Mouse (Mus musculus): ENCODE results near the gene Tax1bp1. TPM values are rescaled to one million over a fixed set of nuclear protein-coding genes. Genes with fewer than 3 reads are reported as not detected.

Tax1bp1 gene
- polyA plus RNA-seq, 1 experiment, result 179 TPM

DNA sequence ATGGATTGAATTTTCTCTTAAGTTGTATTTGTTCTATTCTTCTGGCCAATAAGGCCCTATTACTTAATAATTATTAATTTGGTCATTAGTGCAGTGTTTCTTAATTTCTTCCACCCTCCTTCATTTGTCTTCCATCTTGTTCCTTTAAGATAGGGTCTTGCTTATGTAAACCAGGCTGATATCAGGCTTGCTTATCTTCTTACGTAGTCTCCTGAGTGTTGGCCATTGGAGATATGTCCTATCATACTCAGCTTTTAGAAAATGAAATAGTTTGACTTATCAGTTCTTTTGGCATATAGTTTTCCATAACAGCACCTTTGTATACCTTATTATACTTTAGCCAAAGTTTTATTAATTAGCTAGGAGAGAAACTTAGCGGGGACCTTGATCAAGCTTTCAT lies 21.1 kb downstream of the Tax1bp1 start:
- Histone ChIP-seq H3K4me1 (ENCODE audit: control insufficient read depth, insufficient read depth, low read length) (no peaks in the 10 kb centered on the region; the same call in 1 of the 2 replicates), H3K4me3 (ENCODE audit: control insufficient read depth, low read depth, low read length) (no peak overlapping the region), H3K27me3 (ENCODE audit: control insufficient read depth, insufficient read depth, low read length) (no peaks in the 10 kb centered on the region), H3K36me3 (ENCODE audit: control insufficient read depth, insufficient read depth, low read length) (peaks cover 2% of the 10 kb centered on the region; the same call in 1 of the 2 replicates), H3K27ac (ENCODE audit: control insufficient read depth, insufficient read depth, low read depth, low read length) (no peak overlapping the region)
- no peak for TF ChIP-seq CTCF (IDR thresholded peaks at IDR 0.05; ENCODE audit: control insufficient read depth, insufficient read depth, insufficient replicate concordance, low read depth, low read length)
- TF ChIP-seq POLR2A (IDR thresholded peaks at IDR 0.05; ENCODE audit: control insufficient read depth, low read depth, low read length), result no peak

DNA sequence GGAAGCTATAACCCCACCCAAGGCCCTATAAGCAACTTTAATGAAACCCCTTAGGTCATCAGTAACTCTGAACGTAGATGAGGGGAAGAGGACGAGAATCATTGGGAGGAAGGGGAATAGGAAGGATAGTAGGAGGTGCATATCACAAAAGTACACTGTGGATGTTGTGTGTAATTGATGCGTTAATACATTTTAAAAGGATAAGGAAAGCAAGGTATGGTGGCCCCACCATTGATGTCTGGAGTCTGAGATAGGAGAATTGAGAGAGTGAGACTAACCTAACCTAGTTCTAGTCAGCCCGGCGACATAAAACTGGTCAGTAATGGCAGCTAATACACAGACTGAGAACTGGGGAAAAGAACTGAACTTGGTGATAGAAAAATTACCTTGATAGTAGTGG lies 39.3 kb downstream of the Tax1bp1 start:
- H3K4me1 ChIP-seq (ENCODE audit: control insufficient read depth, insufficient read depth, low read length), result no peaks in the 10 kb centered on the region
- 0 out of 2 replicates have a peak, but pooled peaks cover 1% of the 10 kb centered on the region for H3K36me3 ChIP-seq (ENCODE audit: control insufficient read depth, insufficient read depth, low read length)
- no peak overlapping the region for H3K27ac ChIP-seq (ENCODE audit: control insufficient read depth, insufficient read depth, low read depth, low read length)
- no peaks in the 10 kb centered on the region for H3K27me3 ChIP-seq (ENCODE audit: control insufficient read depth, insufficient read depth, low read length)
- H3K4me3 ChIP-seq (ENCODE audit: control insufficient read depth, low read depth, low read length), result no peak overlapping the region
- no peak for TF ChIP-seq POLR2A (IDR thresholded peaks at IDR 0.05; ENCODE audit: control insufficient read depth, low read depth, low read length)
- TF ChIP-seq CTCF (IDR thresholded peaks at IDR 0.05; ENCODE audit: control insufficient read depth, insufficient read depth, insufficient replicate concordance, low read depth, low read length), result no peak

DNA sequence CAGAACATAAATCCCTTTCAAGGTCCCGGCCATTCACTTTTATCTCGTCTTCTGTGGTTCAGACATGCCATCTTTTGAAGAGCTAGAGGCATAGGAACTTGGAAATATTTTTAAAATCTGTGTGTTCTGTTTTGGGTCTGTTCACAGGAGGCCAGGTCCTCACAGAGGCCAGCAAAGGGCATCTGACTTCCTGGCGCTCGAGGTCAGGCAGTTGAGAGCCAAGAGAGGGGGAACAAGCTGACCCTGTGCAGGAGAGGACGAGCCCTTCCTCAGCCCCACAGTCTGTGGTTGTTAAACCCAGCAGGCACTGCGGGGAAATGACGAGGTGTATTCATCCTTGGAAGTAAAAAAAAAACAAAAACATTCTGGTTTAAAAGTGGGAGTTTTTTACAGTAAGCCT lies 51.7 kb downstream of the Tax1bp1 start:
- H3K4me3 ChIP-seq (ENCODE audit: control insufficient read depth, low read depth, low read length), result no peak overlapping the region
- TF ChIP-seq CTCF (IDR thresholded peaks at IDR 0.05; ENCODE audit: control insufficient read depth, insufficient read depth, insufficient replicate concordance, low read depth, low read length) (no peak), POLR2A (IDR thresholded peaks at IDR 0.05; ENCODE audit: control insufficient read depth, low read depth, low read length) (no peak)
- peaks cover 1% of the 10 kb centered on the region; the same call in 1 of the 2 replicates for H3K36me3 ChIP-seq (ENCODE audit: control insufficient read depth, insufficient read depth, low read length)
- H3K27me3 ChIP-seq (ENCODE audit: control insufficient read depth, insufficient read depth, low read length), result no peaks in the 10 kb centered on the region
- no peak overlapping the region for H3K27ac ChIP-seq (ENCODE audit: control insufficient read depth, insufficient read depth, low read depth, low read length)
- H3K4me1 ChIP-seq (ENCODE audit: control insufficient read depth, insufficient read depth, low read length), result no peaks in the 10 kb centered on the region

DNA sequence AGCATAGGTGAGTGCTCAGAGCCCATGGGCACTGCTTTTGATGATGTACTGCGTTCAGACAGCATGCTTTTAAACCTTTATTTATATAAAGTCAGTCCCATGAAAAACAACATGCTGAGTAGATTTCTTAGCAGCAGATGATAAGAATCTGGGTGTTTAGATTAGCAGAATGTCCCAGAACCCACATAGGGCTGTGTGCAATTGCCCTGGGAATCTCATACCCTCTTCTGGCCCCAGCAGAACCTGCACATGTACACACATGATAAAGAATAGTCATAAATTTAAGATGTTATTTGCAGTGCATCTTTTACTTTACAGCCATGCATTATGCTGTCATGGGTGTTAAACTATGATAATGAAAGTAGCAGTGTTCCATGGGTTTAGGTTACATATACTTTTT lies 57.3 kb downstream of the Tax1bp1 start:
- Histone ChIP-seq H3K27ac (ENCODE audit: control insufficient read depth, insufficient read depth, low read depth, low read length) (no peak overlapping the region), H3K27me3 (ENCODE audit: control insufficient read depth, insufficient read depth, low read length) (no peaks in the 10 kb centered on the region), H3K36me3 (ENCODE audit: control insufficient read depth, insufficient read depth, low read length) (peaks cover under 1% of the 10 kb centered on the region; the same call in 1 of the 2 replicates), H3K4me1 (ENCODE audit: control insufficient read depth, insufficient read depth, low read length) (no peaks in the 10 kb centered on the region), H3K4me3 (ENCODE audit: control insufficient read depth, low read depth, low read length) (no peak overlapping the region)
- no peak for TF ChIP-seq POLR2A (IDR thresholded peaks at IDR 0.05; ENCODE audit: control insufficient read depth, low read depth, low read length)
- no peak for TF ChIP-seq CTCF (IDR thresholded peaks at IDR 0.05; ENCODE audit: control insufficient read depth, insufficient read depth, insufficient replicate concordance, low read depth, low read length)

DNA sequence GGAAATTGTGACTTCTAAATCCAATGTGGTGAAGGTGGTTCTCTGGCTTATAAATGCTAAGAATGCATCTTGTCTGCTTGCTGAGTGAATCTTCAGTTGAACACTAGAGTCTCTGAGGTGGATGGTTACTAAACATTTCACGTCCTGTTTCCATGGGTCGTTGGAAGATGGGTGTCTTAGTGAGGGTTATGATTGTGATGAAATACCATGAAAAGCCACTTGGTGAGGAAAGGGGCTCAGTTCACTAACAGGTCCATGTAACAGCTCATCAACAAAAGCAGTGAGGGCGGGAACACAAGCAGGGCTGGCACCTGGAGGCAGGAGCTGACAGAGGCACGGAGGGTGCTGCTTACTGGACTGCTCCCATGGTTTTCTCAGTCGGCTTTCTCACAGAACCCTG lies 59.6 kb downstream of the Tax1bp1 start:
- Histone ChIP-seq H3K27me3 (ENCODE audit: control insufficient read depth, insufficient read depth, low read length) (no peaks in the 10 kb centered on the region), H3K36me3 (ENCODE audit: control insufficient read depth, insufficient read depth, low read length) (no peaks in the 10 kb centered on the region), H3K4me1 (ENCODE audit: control insufficient read depth, insufficient read depth, low read length) (no peaks in the 10 kb centered on the region), H3K27ac (ENCODE audit: control insufficient read depth, insufficient read depth, low read depth, low read length) (no peak overlapping the region), H3K4me3 (ENCODE audit: control insufficient read depth, low read depth, low read length) (no peak overlapping the region)
- TF ChIP-seq CTCF (IDR thresholded peaks at IDR 0.05; ENCODE audit: control insufficient read depth, insufficient read depth, insufficient replicate concordance, low read depth, low read length) (no peak), POLR2A (IDR thresholded peaks at IDR 0.05; ENCODE audit: control insufficient read depth, low read depth, low read length) (no peak)

DNA sequence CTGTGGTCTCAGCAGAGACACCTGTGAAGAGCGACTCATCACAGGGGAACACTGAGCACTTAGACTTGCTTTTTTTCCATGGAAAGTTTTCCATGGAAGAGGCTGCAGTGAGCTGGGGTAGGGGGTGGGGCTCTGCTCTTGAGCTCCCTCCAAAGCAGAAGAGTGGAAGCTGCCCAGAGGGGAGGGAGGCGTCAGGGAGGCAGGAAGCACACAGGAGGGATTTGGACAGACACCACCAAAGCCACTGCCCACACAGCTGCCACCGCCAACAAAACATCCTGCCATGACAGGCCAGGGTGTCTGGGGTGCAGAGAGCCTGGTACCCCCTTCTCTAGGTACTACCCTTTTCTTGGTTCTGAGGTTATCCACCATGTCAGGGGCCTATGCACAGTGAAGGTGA lies 61.8 kb downstream of the Tax1bp1 start:
- H3K4me1 ChIP-seq (ENCODE audit: control insufficient read depth, insufficient read depth, low read length), result no peaks in the 10 kb centered on the region
- TF ChIP-seq CTCF (IDR thresholded peaks at IDR 0.05; ENCODE audit: control insufficient read depth, insufficient read depth, insufficient replicate concordance, low read depth, low read length) (no peak), POLR2A (IDR thresholded peaks at IDR 0.05; ENCODE audit: control insufficient read depth, low read depth, low read length) (no peak)

DNA sequence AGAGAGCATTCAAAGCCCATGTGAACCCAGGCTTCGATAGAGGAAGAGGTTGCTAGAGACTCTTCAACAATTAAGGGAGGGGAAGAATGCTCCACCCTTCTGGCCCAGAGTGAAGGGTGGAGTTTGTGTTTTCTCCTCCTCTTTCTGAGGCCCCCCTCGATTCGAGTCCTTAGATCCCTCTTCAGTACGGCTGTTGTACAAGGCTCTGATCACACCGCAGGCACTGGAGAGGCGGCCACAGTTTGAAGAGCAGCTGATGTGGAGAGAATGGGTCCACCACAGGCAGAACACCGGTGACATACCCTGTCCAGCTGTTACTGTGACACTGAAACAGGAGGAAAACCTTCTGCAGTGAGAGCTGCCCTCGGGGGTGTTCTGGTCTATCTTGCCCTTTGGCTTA lies 62.4 kb downstream of the Tax1bp1 start:
- Histone ChIP-seq H3K36me3 (ENCODE audit: control insufficient read depth, insufficient read depth, low read length) (no peaks in the 10 kb centered on the region), H3K27me3 (ENCODE audit: control insufficient read depth, insufficient read depth, low read length) (no peaks in the 10 kb centered on the region), H3K4me3 (ENCODE audit: control insufficient read depth, low read depth, low read length) (no peak overlapping the region), H3K4me1 (ENCODE audit: control insufficient read depth, insufficient read depth, low read length) (no peaks in the 10 kb centered on the region), H3K27ac (ENCODE audit: control insufficient read depth, insufficient read depth, low read depth, low read length) (no peak overlapping the region)
- TF ChIP-seq POLR2A (IDR thresholded peaks at IDR 0.05; ENCODE audit: control insufficient read depth, low read depth, low read length) (no peak), CTCF (IDR thresholded peaks at IDR 0.05; ENCODE audit: control insufficient read depth, insufficient read depth, insufficient replicate concordance, low read depth, low read length) (no peak)

More for the DNA sequence above, 61.8 kb downstream of the Tax1bp1 start:
- H3K36me3 ChIP-seq (ENCODE audit: control insufficient read depth, insufficient read depth, low read length), result no peaks in the 10 kb centered on the region
- H3K27me3 ChIP-seq (ENCODE audit: control insufficient read depth, insufficient read depth, low read length), result no peaks in the 10 kb centered on the region
- H3K27ac ChIP-seq (ENCODE audit: control insufficient read depth, insufficient read depth, low read depth, low read length), result no peak overlapping the region
- no peak overlapping the region for H3K4me3 ChIP-seq (ENCODE audit: control insufficient read depth, low read depth, low read length)

DNA sequence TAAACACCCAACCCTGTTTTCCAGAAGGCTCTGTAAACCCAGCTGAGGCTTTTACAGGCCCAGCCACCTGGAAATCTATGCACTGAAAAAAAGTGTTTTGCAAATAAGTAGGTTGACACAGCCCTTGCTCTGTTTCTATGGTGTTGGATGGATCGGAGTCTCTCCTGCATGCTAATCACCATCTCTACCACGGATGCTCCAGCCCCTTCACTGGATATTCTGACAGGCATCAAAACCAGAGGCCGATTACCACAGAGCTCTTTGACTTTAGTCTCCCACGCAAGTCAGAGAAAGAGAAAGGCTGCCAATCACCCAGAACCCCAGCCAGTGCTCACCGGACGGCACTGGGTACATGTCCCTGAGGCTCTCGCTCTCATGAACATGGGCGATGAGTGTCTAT lies 63.5 kb downstream of the Tax1bp1 start:
- no peaks in the 10 kb centered on the region for H3K36me3 ChIP-seq (ENCODE audit: control insufficient read depth, insufficient read depth, low read length)
- H3K4me3 ChIP-seq (ENCODE audit: control insufficient read depth, low read depth, low read length), result no peak overlapping the region
- no peak overlapping the region for H3K27ac ChIP-seq (ENCODE audit: control insufficient read depth, insufficient read depth, low read depth, low read length)
- no peaks in the 10 kb centered on the region for H3K27me3 ChIP-seq (ENCODE audit: control insufficient read depth, insufficient read depth, low read length)
- H3K4me1 ChIP-seq (ENCODE audit: control insufficient read depth, insufficient read depth, low read length), result no peaks in the 10 kb centered on the region
- TF ChIP-seq POLR2A (IDR thresholded peaks at IDR 0.05; ENCODE audit: control insufficient read depth, low read depth, low read length), result no peak
- no peak for TF ChIP-seq CTCF (IDR thresholded peaks at IDR 0.05; ENCODE audit: control insufficient read depth, insufficient read depth, insufficient replicate concordance, low read depth, low read length)
